8 mouse cellular contexts compared by ENCODE assay signal in the genomic region with DNA sequence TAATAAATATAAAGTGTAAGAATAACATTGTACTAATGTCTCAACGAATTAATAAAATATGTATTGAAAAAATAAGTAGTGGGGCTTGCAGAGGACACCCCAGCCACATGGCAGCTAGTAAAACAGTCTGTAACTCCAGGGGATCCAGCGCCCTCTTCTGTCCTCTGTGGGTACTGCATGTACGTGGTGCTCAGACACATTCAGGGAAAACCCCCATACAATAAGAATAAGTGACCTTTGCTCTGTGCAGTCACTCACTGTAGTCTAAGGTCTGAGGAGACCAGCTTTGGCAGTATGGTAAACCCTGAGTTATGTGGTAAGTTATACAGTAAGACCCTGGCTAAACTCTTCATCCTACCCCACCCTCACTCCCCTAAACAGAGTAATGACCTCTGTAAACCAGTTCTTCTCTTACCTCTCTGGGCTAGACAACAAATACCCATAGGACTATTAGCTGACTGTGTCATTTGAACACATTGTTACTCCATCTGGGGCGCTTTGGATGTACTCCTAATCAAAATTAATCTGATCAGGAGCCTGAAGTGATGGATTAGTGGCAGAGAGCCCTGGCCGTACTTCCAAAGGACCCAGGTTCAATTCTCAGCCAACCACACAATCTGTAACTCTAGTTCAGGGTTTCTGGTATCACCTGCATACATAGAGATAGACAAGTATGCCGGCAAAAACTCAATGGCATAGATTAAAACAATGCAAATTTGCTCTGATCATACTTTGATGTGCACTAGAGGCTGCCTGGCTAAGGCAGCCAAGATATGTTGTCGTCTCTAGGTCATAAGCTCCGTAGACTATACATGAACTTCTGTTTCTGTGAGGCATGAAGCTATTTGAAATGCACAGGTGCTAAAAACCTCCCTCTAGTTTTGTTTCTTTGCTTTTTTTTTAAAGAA. TPM values are rescaled to one million over a fixed set of nuclear protein-coding genes. Genes with fewer than 3 reads are reported as not detected.
DNase-seq lines count a peak whose midpoint lies in the region; ATAC-seq and TF ChIP-seq lines count a peak whose summit lies in the region.

No protein-coding gene starts in this region.

- peak; percentile 22; the same call in 1 of the 2 replicates for ATAC-seq in forebrain, embryonic 12.5 days (ENCODE audit: low FRiP score)
- ATAC-seq in lung, embryonic 15.5 days (ENCODE audit: borderline replicate concordance, extremely low read depth, low FRiP score, low TSS enrichment): no peak

- peaks cover 17 to 39% of the 10 kb centered on the region in 2 experiments for H3K4me1 ChIP-seq in ES-E14 (ENCODE audit: control insufficient read depth in 2 of 2, insufficient read depth in 2 of 2, low read length in 2 of 2, poor library complexity in 1 of 2)
- peaks cover 55% of the 10 kb centered on the region for H3K4me1 ChIP-seq in forebrain, embryonic 12.5 days
- peaks cover 54% of the 10 kb centered on the region for H3K4me1 ChIP-seq in lung, embryonic 15.5 days

- no peak overlapping the region for H3K4me2 ChIP-seq in forebrain, embryonic 12.5 days
- H3K4me2 ChIP-seq in lung, embryonic 15.5 days: 0 out of 2 replicates have a peak overlapping the region, but pooled peaks have one; percentile 14

- H3K27ac ChIP-seq in ES-E14 (ENCODE audit: insufficient read depth, low read depth, low read length, poor library complexity, severe bottlenecking): peak overlapping the region; percentile 56; the same call in 1 of the 2 replicates
- no peak overlapping the region for H3K27ac ChIP-seq in forebrain, embryonic 12.5 days
- H3K27ac ChIP-seq in lung, embryonic 15.5 days: peak overlapping the region; percentile 69

- peak; percentile 83 for TF ChIP-seq CTCF in brain, embryonic 14.5 days (IDR thresholded peaks at IDR 0.05; ENCODE audit: borderline replicate concordance, extremely low read depth, insufficient read depth, insufficient read length)

- no peaks in the 10 kb centered on the region for H3K9me3 ChIP-seq in ES-E14 (ENCODE audit: control insufficient read depth, insufficient read depth, low read depth, low read length)
- H3K9me3 ChIP-seq in forebrain, embryonic 12.5 days: no peaks in the 10 kb centered on the region
- no peaks in the 10 kb centered on the region for H3K9me3 ChIP-seq in lung, embryonic 15.5 days

- peak overlapping the region in 1 of 2 experiments; percentile 11; a peak in 1 of 4 replicates for H3K4me3 ChIP-seq in ES-E14 (ENCODE audit: insufficient read depth in 1 of 2, low read depth in 1 of 2, low read length in 2 of 2, poor library complexity in 1 of 2, severe bottlenecking in 1 of 2)
- H3K4me3 ChIP-seq in forebrain, embryonic 12.5 days (replicated peaks): no peak overlapping the region
- H3K4me3 ChIP-seq in lung, embryonic 15.5 days: no peak overlapping the region

- H3K9ac ChIP-seq in ES-E14 (ENCODE audit: insufficient read depth, low read depth, low read length, poor library complexity, severe bottlenecking): peak overlapping the region; percentile 23; the same call in 1 of the 2 replicates
- H3K9ac ChIP-seq in forebrain, embryonic 12.5 days: no peak overlapping the region
- H3K9ac ChIP-seq in lung, embryonic 15.5 days: no peak overlapping the region

- 58% methylated on average over 8 of the region's 8 CpGs for WGBS in forebrain, embryonic 12.5 days
- WGBS in lung, embryonic 15.5 days: 49% methylated on average over 8 of the region's 8 CpGs

- TF ChIP-seq POLR2A in brain, embryonic 14.5 days (IDR thresholded peaks at IDR 0.05; ENCODE audit: borderline replicate concordance, extremely low read depth, insufficient read depth, insufficient read length, poor library complexity, severe bottlenecking): no peak

- peak; percentile 74 for DNase-seq in ES-E14 (ENCODE audit: low read depth, low spot score)
- DNase-seq in brain, embryonic 14.5 days (ENCODE audit: low read depth): peak; percentile 69
- peak; percentile 82 to 88 for DNase-seq in heart, postnatal 36 days
- DNase-seq in layer of hippocampus, adult 8-10 months (ENCODE audit: low spot score in 2 of 2): peak; percentile 56 to 84
- DNase-seq in right cerebral cortex, postnatal 10 days (ENCODE audit: low spot score in 2 of 2): peak; percentile 73 to 80
- peak; percentile 83 for DNase-seq in urinary bladder, postnatal 25 days (ENCODE audit: low spot score)

- H3K36me3 ChIP-seq in ES-E14 (ENCODE audit: control insufficient read depth, insufficient read depth, low read length, poor library complexity, severe bottlenecking): peaks cover 13% of the 10 kb centered on the region
- peaks cover 10% of the 10 kb centered on the region for H3K36me3 ChIP-seq in forebrain, embryonic 12.5 days (replicated peaks)
- H3K36me3 ChIP-seq in lung, embryonic 15.5 days: peaks cover 9% of the 10 kb centered on the region

- intact Hi-C loops in heart, postnatal 36 days (cut with DNase I): loop anchor here (1.0 to 5.0 kb wide), 4 partner anchors 17 to 100 kb away; partner anchors contain the start of gene Ccdc134

- no peaks in the 10 kb centered on the region for H3K27me3 ChIP-seq in forebrain, embryonic 12.5 days
- no peaks in the 10 kb centered on the region for H3K27me3 ChIP-seq in lung, embryonic 15.5 days

- in situ Hi-C loops in ES-E14 (cut with MboI; ENCODE audit: low sequenced_read_pairs in 2 of 2, unreplicated experiment in 2 of 2): no loop called here

TF ChIP-seq in ES-E14, 5 proteins besides CTCF, POLR2A, EP300 and RAD21:
- TF ChIP-seq ZNF384 (IDR thresholded peaks at IDR 0.05; ENCODE audit: low read depth, low read length): no peak
- TF ChIP-seq HCFC1 (IDR thresholded peaks at IDR 0.05; ENCODE audit: borderline replicate concordance, insufficient read depth, low read length): no peak
- TF ChIP-seq ZC3H11A (IDR thresholded peaks at IDR 0.05; ENCODE audit: borderline replicate concordance, low read depth, low read length): no peak
- no peak for TF ChIP-seq MAFK (IDR thresholded peaks at IDR 0.05; ENCODE audit: insufficient read depth, low read depth, low read length)

RNA-seq across cellular contexts. Expression of gene Srebf2, which starts 18.6 kb away (rescaled TPM):
- total RNA-seq in ES-E14 (2012; rRNA removed): 173 and 211 TPM in 2 replicates
- polyA plus RNA-seq in brain, embryonic 14.5 days (2012; rRNA removed): 196 and 230 TPM in 2 replicates
- 244 and 265 TPM in 2 replicates for polyA plus RNA-seq in forebrain, embryonic 12.5 days (2016; fragmentation: Nextera tagmentation; extraction: Ambion mirVana)
- 10 to 100 TPM; 17.4 to 19.5 TPM for total RNA-seq in heart, postnatal 36 days (2021)
- 100 to 1,000 TPM; 175 to 214 (median 189) TPM for total RNA-seq in layer of hippocampus, adult 8-10 months (2022)
- 126 and 132 TPM in 2 replicates for polyA plus RNA-seq in lung, embryonic 15.5 days (2015; fragmentation: Nextera tagmentation; extraction: Ambion mirVana)

RNA-seq across cellular contexts. Expression of gene Ccdc134, which starts 37.9 kb away (rescaled TPM):
- 28.8 and 31.7 TPM in 2 replicates for total RNA-seq in ES-E14 (2012; rRNA removed)
- polyA plus RNA-seq in brain, embryonic 14.5 days (2012; rRNA removed): 15.2 and 22.5 TPM in 2 replicates
- polyA plus RNA-seq in forebrain, embryonic 12.5 days (2016; fragmentation: Nextera tagmentation; extraction: Ambion mirVana): 17.5 and 19.0 TPM in 2 replicates
- 1 to 10 TPM; 3.4 to 5.6 TPM for total RNA-seq in heart, postnatal 36 days (2021)
- 10 to 100 TPM; 10.4 to 14.3 (median 13.0) TPM for total RNA-seq in layer of hippocampus, adult 8-10 months (2022)
- 19.4 and 20.9 TPM in 2 replicates for polyA plus RNA-seq in lung, embryonic 15.5 days (2015; fragmentation: Nextera tagmentation; extraction: Ambion mirVana)

RNA-seq across cellular contexts. Expression of gene Shisa8, which starts 47.0 kb away (rescaled TPM):
- 4.1 and 4.3 TPM in 2 replicates for total RNA-seq in ES-E14 (2012; rRNA removed)
- polyA plus RNA-seq in brain, embryonic 14.5 days (2012; rRNA removed): 1.8 and 3.2 TPM in 2 replicates
- polyA plus RNA-seq in forebrain, embryonic 12.5 days (2016; fragmentation: Nextera tagmentation; extraction: Ambion mirVana): 0.90 and 2.4 TPM in 2 replicates
- total RNA-seq in heart, postnatal 36 days (2021): under 1 TPM; 0.14 to 0.19 TPM
- total RNA-seq in layer of hippocampus, adult 8-10 months (2022): 1 to 10 TPM; 1.6 to 3.5 (median 2.0) TPM
- 1.1 and 1.3 TPM in 2 replicates for polyA plus RNA-seq in lung, embryonic 15.5 days (2015; fragmentation: Nextera tagmentation; extraction: Ambion mirVana)

RNA-seq across cellular contexts. Expression of gene Tnfrsf13c, which starts 58.6 kb away (rescaled TPM):
- 1.7 and 2.3 TPM in 2 replicates for total RNA-seq in ES-E14 (2012; rRNA removed)
- 0.26 and 0.30 TPM in 2 replicates for polyA plus RNA-seq in brain, embryonic 14.5 days (2012; rRNA removed)
- polyA plus RNA-seq in forebrain, embryonic 12.5 days (2016; fragmentation: Nextera tagmentation; extraction: Ambion mirVana): 0.24 and 0.29 TPM in 2 replicates
- under 1 TPM; 0.28 to 0.30 TPM for total RNA-seq in heart, postnatal 36 days (2021)
- under 1 TPM in 2 of 4 experiments, not detected in 2; 0.69 to 0.80 TPM for total RNA-seq in layer of hippocampus, adult 8-10 months (2022)
- polyA plus RNA-seq in lung, embryonic 15.5 days (2015; fragmentation: Nextera tagmentation; extraction: Ambion mirVana): 0.12 TPM in 1 of 2 replicates, not detected in the other
